20 mouse cellular contexts compared by ENCODE assay signal in the genomic region with DNA sequence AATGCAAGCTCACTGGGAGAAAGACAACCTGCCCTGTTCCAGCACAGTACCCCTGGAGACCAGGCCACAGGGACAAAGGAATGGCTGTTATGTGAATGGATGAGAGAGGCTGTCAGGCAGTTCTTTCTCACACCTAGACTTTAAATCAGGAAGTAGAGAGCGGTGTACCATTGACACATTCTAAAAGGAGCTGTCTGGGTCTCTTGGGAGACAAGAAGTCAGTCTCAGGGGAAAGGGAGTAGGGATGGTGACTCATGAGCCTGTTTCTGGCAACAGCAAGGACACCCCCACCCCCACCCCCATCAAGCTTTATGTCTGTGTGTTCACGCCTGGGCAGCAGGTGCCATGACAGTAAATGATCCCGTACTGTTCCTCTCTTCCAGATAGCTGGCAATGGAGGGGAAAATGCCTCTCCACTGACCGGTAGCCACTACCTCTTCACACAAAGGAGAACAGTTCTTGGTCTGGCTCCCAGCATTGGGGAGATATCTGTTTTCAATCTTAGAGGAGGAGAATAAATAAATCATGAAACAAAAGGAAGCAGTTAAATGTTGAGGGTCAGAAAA. TPM values are rescaled to one million over a fixed set of nuclear protein-coding genes. Genes with fewer than 3 reads are reported as not detected.
DNase-seq lines count a peak whose midpoint lies in the region; ATAC-seq lines count a peak whose summit lies in the region.
"Had no signal": no experiment of that assay in that cellular context is flagged by ENCODE, and none has a peak within 500 bp of the region (broad histone marks: within the 10 kb centered on the region; RNA-seq: fewer than 3 reads in every experiment).

No protein-coding gene starts in this region.

- no peak overlapping the region for H3K9ac ChIP-seq in heart, embryonic 13.5 days
- H3K9ac ChIP-seq in kidney, embryonic 15.5 days: no peak overlapping the region
- no peak overlapping the region for H3K9ac ChIP-seq in midbrain, embryonic 16.5 days (ENCODE audit: low read depth, low read length)
- H3K9ac ChIP-seq: forebrain, embryonic 15.5 days; limb, embryonic 15.5 days; liver, postnatal 0 days had no signal

- no peak; the same call in 1 of the 2 replicates for ATAC-seq in heart, embryonic 13.5 days (ENCODE audit: extremely low read depth, insufficient number of reproducible peaks, low FRiP score, low TSS enrichment)
- peak; percentile 57; the same call in 1 of the 2 replicates for ATAC-seq in kidney, embryonic 15.5 days (replicated peaks; ENCODE audit: low FRiP score)
- no peak for ATAC-seq in midbrain, embryonic 16.5 days
- ATAC-seq: inflammation-experienced regulatory T-cells, adult 6 months; liver, postnatal 0 days had no signal

- no peak for DNase-seq in heart, postnatal 4 days
- DNase-seq in kidney, postnatal 25 days: no peak
- peak; percentile 70 for DNase-seq in MN1 (ENCODE audit: low spot score)
- DNase-seq in thymus, postnatal 14 days: no peak
- DNase-seq in spleen, postnatal 4 days (ENCODE audit: low spot score in 2 of 2): no peak
- DNase-seq: gastrocnemius, postnatal 36 days; kidney, adult 8-10 months; liver, postnatal 0 days; lung, postnatal 14 days; right cerebral cortex, postnatal 14 days; thymus, postnatal 25 days had no signal

- H3K4me3 ChIP-seq in heart, embryonic 13.5 days: no peak overlapping the region
- H3K4me3 ChIP-seq in kidney, embryonic 15.5 days (replicated peaks): no peak overlapping the region
- H3K4me3 ChIP-seq in midbrain, embryonic 16.5 days (ENCODE audit: low read depth, low read length): no peak overlapping the region
- H3K4me3 ChIP-seq: forebrain, embryonic 15.5 days; limb, embryonic 15.5 days; megakaryocyte, embryonic 14.5 days; myocyte had no signal

- H3K9me3 ChIP-seq in heart, embryonic 13.5 days: no peaks in the 10 kb centered on the region
- no peaks in the 10 kb centered on the region for H3K9me3 ChIP-seq in kidney, embryonic 15.5 days (replicated peaks)
- no peaks in the 10 kb centered on the region for H3K9me3 ChIP-seq in midbrain, embryonic 16.5 days (replicated peaks; ENCODE audit: control insufficient read depth, low read length, poor library complexity, severe bottlenecking)
- H3K9me3 ChIP-seq: forebrain, embryonic 15.5 days; limb, embryonic 15.5 days; megakaryocyte, embryonic 14.5 days had no signal

- 40% methylated on average over 4 of the region's 4 CpGs for WGBS in heart, embryonic 13.5 days
- WGBS in kidney, embryonic 15.5 days: 35% methylated on average over 4 of the region's 4 CpGs
- 69% methylated on average over 4 of the region's 4 CpGs for WGBS in midbrain, embryonic 16.5 days

- no peaks in the 10 kb centered on the region for H3K27me3 ChIP-seq in heart, embryonic 13.5 days (replicated peaks)
- H3K27me3 ChIP-seq in kidney, embryonic 15.5 days: no peaks in the 10 kb centered on the region
- no peaks in the 10 kb centered on the region for H3K27me3 ChIP-seq in midbrain, embryonic 16.5 days (ENCODE audit: control insufficient read depth, insufficient read depth, low read depth, low read length)
- H3K27me3 ChIP-seq: forebrain, embryonic 15.5 days; limb, embryonic 15.5 days; megakaryocyte, embryonic 14.5 days had no signal

- H3K36me3 ChIP-seq in heart, embryonic 13.5 days: no peaks in the 10 kb centered on the region
- no peaks in the 10 kb centered on the region for H3K36me3 ChIP-seq in kidney, embryonic 15.5 days
- no peaks in the 10 kb centered on the region for H3K36me3 ChIP-seq in midbrain, embryonic 16.5 days (ENCODE audit: control insufficient read depth, insufficient read depth, low read length)
- H3K36me3 ChIP-seq: forebrain, embryonic 15.5 days; limb, embryonic 15.5 days had no signal

- peaks cover 49% of the 10 kb centered on the region for H3K4me1 ChIP-seq in heart, embryonic 13.5 days
- H3K4me1 ChIP-seq in kidney, embryonic 15.5 days: peaks cover 8% of the 10 kb centered on the region; the same call in 1 of the 2 replicates
- H3K4me1 ChIP-seq in midbrain, embryonic 16.5 days (ENCODE audit: control insufficient read depth, insufficient read depth, low read length): peaks cover 22% of the 10 kb centered on the region
- H3K4me1 ChIP-seq: megakaryocyte, embryonic 14.5 days had no signal

- no peak overlapping the region; the same call in 1 of the 2 replicates for H3K4me2 ChIP-seq in heart, embryonic 13.5 days
- H3K4me2 ChIP-seq in kidney, embryonic 15.5 days: no peak overlapping the region
- H3K4me2 ChIP-seq in midbrain, embryonic 16.5 days (ENCODE audit: low read length): no peak overlapping the region
- H3K4me2 ChIP-seq: forebrain, embryonic 15.5 days; limb, embryonic 15.5 days had no signal

- H3K27ac ChIP-seq in heart, embryonic 13.5 days (replicated peaks): peak overlapping the region; percentile 65
- no peak overlapping the region for H3K27ac ChIP-seq in kidney, embryonic 15.5 days
- H3K27ac ChIP-seq in midbrain, embryonic 16.5 days (ENCODE audit: low read length): peak overlapping the region; percentile 19; the same call in 1 of the 2 replicates
- H3K27ac ChIP-seq: forebrain, embryonic 15.5 days; limb, embryonic 15.5 days; stomach, postnatal 0 days had no signal

RNA-seq across cellular contexts. Expression of a gene that starts 29.2 kb away (rescaled TPM):
- polyA plus RNA-seq in heart, embryonic 13.5 days (2015; fragmentation: Nextera tagmentation; extraction: Ambion mirVana): 0.13 and 0.20 TPM in 2 replicates
- under 1 TPM in 1 of 2 experiments, not detected in 1; 0.05 TPM for total RNA-seq in heart, postnatal 4 days (2021)
- 0.43 and 0.51 TPM in 2 replicates for polyA plus RNA-seq in kidney, embryonic 15.5 days (2015; fragmentation: Nextera tagmentation; extraction: Ambion mirVana)
- polyA plus RNA-seq in midbrain, embryonic 16.5 days (2015; fragmentation: Nextera tagmentation; extraction: Ambion mirVana): 6.2 and 6.6 TPM in 2 replicates
- polyA plus RNA-seq: myocyte had no signal
